Mouse (Mus musculus): ENCODE results near the gene Ednra.

- TF ChIP-seq EP300 (IDR thresholded peaks at IDR 0.05; ENCODE audit: low read depth) (no peak), CTCF (IDR thresholded peaks at IDR 0.05; ENCODE audit: low read depth) (no peak)
These were observed 48.1 kb upstream of the Ednra start for GRCm38 (mm10) chr8:77772210-77772886.
